Mouse (Mus musculus) left cerebral cortex, postnatal 4 days (tissue): ENCODE data around the gene Wdr11. TPM values are rescaled to one million over a fixed set of nuclear protein-coding genes. Genes with fewer than 3 reads are reported as not detected.

ENCODE experiments used
- DNase-seq: peaks from one replicate; pipeline ENCODE4 v3.0.0-alpha.2; 2022
- intact Hi-C: fragments of 180-260 bp; cut with DNase I; formaldehyde crosslinking; loops from one replicate; pipeline ENCODE4 v1.15.1; 2025
- total RNA-seq, 2 experiments: library from RNA; stranded (reverse); gene quantifications; 2 replicates each; pipeline ENCODE4 v1.2.3; 2021

Wdr11 gene
- 10 to 100 TPM; 44.0 to 44.3 TPM for total RNA-seq

DNA sequence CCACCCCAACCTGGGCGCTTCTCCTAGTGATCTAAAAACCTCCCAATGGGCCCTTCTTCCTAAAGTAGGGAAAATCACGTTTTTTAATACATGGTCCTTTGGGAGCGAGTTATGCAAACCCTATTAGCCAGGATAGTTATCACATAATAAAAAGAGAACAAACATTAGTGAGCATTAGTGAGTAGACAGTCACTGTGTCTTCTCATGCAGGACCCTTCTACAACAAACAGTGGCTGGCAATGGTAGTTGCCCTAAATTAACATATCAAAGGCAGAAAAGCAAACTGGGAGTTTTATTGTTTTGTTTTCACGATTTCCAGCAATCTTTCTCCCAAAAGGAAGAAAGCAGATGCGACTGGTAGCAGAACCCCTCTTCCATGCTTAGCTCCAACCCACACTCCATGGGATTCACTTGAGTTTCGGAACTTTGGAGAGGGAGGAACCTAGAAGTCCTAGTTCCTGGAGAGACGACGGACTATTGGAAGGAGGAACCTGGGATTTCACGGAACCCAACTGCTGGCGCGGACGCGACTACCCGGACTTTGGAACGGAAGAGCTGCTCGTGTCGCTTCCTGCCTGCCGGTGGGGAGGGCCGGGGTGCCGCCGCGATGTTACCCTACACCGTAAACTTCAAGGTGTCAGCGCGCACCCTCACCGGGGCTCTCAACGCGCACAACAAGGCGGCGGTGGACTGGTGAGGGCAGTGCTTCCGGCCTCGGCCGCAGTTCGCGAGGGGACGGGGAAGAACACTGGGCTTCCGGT is at the start of gene Wdr11:
Gene Wdr11, plus strand, starts transcription at position 493 of the 761 bp plus-strand sequence.
- intact Hi-C loops = no loop called here

DNA sequence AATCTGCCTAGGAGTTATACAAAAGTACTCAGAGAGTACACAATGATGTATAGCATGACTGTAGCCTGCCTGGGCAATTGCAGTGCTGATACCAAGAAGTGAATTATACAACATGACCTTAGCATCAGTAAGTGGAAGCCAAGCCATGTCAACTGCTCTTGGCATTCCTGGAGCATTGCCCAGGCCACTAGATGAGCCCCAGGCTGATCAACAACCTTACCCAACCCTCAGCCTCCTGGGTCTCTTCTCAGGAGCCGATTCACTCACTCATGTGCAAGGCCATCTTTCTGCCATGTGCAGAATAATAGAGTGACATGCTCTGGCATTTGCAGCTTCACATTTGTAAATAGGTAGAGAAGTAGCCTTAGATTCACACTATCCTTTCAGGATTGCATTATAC is 24.1 kb upstream of the Wdr11 start:
- intact Hi-C loops = no loop called here
- peak; percentile 23 for DNase-seq

More for the DNA sequence above, at the start of gene Wdr11:
- peak; percentile 78 for DNase-seq

DNA sequence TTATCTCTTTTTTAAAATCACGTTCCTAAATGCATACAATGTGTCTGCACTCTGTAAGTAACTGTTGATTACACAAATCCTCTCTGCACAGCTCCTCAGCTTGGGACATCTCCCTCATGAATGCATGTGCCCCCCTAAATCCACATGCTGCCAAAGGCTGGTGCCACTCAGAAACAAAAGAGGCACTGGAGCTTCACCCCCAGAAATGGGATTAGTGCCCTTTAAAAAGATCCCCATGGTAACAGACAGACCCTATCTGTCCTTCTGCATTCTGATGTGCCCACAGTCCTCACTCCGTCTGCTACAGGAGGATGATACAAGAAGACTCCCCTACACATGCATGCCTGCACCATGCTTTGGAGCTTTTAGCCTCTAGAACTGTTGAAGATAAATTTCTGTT is 23.3 kb upstream of the Wdr11 start:
- DNase-seq = peak; percentile 22
- intact Hi-C loops = no loop called here

DNA sequence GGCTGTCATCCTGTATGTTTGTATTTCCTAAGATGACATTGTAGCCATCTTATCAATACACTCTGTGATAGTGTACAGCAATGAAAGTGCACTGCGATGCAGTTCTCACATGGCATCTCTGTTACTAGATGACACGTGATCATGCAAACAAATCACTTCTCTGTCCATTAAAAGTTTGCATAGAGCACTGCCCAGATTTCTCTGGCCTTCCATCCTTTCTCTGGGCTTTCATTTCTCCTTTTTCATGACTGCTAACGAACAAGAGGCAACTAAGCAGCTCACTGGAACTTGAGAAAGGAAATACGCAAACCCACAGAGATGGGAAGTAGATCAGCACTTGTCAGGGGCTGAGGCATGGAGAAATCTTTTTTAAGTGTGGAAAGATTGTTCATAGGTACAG is 17.2 kb upstream of the Wdr11 start:
- intact Hi-C loops = no loop called here
- no peak for DNase-seq

DNA sequence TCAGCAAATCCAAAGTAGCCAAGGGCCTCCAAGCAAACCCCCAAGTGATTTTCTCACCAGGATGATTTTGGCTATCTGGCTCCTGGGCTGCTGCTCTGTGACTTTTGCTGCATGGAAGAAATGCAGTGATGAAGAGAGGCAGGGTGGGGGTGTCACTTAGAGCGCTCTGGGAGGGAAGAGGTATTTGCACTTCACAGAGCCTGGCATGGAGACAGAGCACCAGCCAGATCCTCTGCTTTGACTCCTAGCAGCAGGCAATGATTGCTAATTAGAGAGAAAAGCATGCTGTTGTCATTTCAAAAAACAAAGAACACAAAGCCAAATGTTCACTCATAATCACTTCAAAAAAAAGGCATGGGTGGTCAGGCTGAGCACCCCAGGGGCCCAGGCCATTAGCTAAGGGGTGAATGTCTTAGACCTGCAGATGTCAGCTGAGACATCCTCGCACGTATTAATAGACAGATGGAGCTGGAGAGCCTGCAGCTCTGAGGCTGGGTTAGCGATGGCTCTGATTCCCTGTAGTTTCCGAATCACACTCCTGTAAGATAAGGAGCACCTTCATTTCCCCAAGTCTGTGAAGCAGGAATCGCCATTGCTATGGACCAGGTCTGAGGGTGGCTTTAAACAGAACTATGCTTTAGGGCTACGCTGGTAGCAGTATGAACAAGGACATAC is 16.4 kb upstream of the Wdr11 start:
- intact Hi-C loops = no loop called here
- peak; percentile 42 for DNase-seq

DNA sequence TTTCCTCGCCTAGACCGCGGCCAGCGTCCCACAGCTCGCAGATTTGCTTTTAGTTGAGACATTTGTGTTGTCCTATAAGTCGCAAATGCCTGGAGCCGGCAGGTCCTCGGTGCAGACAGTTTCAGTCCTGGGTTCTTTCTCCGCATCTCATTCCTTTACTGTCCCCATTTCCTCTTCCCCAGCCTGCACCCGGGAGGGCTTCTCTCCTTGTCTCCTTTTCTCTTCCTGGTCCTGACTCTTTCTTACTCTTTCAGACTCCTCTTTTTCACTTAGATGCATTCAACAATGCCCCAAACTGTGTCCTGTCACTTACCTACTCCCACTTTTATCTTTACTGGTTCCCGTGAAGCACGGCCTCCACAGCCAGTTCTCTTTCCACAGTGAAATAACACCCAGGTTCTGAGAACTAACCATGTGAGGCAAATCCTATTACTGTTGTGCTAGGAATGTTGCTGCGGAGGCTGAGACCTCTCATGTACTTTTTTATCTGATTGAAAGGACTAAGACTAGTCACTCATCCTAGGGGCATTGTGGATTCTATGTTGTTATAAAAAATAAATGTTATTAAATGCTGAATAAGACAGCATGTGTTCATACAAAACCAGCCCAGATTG is 576 bp downstream of the Wdr11 start:
- intact Hi-C loops = no loop called here
- DNase-seq = no peak

DNA sequence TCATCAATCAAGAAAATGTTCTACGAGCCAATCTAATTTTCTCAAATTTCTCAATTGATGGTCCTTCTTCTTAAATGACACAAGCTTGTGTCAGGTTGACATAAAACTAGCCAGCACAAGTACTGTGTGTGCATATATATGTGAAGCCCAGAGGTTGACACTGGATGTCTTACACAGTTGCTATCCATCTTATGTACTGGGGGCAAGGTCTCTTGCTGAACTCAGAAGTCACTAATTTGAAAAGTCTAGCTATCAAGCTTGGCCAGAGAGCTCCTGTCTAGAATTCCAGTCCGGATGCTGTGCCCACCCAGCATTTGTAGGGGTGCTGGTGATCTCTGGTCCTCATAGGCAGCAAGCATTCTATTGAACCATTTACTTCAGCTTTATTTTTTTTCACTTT is 5.5 kb downstream of the Wdr11 start:
- DNase-seq = no peak
- intact Hi-C loops = no loop called here

DNA sequence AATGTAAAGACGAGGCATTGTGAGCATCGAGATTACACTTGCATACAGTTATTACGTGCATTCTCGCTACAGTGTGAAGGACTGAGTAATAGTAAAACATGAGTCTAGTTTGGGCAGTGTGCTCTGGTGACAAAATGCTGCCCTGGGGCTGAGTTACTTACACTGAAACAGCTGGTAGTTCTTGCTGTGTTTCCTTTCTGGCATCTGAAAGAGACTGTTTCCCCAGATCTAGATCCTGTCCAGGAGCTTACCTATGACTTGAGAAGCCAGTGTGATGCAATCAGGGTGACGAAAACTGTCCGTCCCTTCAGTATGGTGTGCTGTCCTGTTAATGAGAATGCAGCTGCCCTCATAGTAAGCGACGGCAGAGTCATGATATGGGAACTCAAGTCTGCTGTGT is 14.6 kb downstream of the Wdr11 start:
- intact Hi-C loops = no loop called here
- DNase-seq = no peak

DNA sequence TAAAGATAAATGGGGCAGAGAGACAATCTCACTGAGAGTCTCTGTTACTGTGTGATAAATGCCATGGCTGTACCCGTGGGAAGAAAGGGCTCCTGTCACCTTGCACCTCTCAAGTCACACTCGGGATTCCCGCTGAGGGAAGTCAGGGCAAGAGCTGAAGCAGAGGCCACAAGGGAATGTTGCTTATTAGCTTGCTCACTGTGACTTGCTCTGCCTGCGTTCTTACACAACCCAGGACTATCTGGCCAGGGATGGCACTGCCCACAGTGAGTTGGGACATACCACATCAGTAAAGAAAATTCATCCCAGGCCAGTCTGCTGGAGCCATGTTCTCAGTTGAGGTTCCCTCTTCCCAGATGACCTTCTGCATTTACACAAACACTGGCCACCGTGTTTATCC is 29.5 kb downstream of the Wdr11 start:
- DNase-seq = no peak
- intact Hi-C loops = no loop called here

DNA sequence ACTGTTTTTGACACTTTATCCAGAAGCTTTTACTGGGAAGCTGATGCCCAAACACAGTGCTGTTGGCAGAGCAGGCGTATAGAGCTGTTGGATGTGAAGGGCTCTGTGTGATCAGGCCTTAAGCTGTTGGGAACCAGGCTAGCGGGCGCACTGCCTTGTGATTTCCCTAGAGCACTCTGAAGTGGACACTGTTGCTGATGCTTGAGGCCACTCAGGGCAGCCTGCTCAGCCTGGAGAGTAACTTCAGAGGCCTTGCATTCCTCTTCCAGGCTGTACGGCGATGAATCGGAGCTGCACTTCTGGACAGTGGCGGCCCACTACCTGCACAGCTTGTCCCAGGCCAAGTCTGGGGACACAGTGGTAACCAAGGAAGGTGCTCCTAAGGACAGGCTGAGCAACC is 38.7 kb downstream of the Wdr11 start:
- intact Hi-C loops = no loop called here
- no peak for DNase-seq

DNA sequence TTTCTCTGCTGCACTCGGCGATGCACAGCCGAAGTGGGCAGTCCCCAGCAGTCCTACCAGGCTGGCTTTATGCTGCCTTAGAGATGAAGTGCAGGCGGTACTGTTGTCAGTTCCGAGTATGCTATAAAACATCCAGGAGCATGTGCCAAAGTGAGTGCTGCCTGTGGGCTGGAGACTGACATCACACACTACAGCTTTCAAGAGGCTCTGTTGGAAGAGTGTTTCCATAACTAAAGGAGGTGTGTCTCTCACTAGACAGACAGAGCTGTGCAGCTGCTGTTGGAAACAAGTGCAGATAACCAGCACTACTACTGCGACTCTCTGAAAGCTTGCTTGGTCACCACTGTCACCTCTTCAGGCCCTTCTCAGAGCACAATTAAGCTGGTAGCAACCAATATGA is 39.8 kb downstream of the Wdr11 start:
- no peak for DNase-seq
- intact Hi-C loops = no loop called here

DNA sequence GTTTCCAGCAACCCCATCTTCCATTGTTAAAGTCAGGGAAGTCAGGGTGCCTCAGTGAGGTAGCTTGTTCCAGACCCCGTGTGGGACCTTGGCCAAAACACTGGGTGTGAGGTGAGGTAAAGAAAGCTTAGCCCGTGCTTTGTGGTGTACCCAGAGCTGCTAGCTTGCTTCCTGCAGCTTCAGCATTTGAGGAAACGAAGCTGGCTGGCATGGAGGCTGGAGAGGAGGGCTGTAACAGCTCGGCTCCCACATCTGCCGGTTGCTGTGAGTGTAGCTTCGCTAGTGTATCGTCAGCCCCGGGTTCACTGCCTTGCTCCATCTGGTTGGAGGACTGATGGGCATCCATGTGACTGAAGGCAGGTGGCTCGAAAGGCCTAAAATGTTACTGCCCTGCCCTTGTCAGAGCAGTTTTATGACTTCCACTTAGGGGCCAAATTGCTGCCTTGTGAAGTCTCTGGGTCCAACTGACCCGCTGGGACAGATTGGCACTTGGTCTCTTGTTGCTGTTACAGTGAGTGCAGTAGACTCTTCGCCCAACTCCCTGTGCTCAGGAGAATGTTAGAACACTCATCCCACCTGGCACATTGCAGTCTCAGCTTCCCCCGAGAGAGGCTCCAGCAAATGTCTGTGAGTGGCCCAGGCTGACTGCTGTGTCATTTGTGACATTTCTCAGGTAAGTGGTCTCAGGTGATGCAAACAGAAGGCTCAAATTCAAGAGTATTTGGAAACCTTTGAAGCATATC is 44.4 kb downstream of the Wdr11 start:
- intact Hi-C loops = no loop called here
- no peak for DNase-seq

DNA sequence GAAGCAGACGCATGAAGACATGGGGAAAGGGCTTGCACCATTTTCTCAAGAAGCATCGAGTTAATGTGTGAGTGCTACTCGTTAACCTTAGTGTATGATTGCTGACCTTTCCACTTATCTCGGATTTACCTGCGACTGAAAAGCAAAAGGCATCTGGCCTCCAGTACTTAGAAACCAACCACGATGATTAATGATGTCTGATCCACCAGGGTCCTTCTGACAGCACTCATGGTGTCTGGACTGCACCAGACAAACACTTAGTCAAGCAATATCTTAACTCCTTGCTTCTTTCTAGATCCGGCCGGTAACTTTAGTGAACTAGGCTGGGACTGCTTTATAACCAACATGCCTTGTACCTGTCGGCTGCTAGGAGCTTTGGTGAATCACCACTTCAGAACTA is 45.3 kb downstream of the Wdr11 start:
- intact Hi-C loops = no loop called here
- DNase-seq = no peak

DNA sequence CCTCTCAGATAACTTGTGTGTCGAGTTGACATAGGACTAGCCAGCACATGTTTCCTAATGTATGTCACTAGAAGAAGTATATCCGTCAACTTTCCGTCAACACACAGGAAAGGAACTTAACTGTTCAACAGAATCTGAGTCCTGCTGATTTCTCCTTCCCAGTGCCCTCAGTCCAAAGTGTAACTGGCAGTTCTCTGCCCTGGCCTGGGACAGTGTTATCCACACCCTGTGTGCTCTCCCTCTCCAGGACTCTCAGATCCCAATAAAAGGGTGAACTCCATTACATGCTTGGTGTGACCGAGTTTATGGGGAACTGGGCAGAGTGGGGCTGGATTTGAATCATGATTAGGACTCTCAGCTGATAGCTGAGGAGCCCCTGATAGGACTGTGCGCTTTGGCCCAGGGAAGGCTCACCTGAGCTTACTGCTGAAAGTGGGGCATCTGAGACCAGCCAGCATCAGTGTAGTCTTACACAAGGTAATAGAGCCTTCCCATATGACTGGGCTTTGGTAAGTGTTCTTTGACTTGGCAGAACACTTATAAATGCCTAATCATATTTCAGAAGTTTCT is 46.3 kb downstream of the Wdr11 start:
- intact Hi-C loops = no loop called here
- no peak for DNase-seq

DNA sequence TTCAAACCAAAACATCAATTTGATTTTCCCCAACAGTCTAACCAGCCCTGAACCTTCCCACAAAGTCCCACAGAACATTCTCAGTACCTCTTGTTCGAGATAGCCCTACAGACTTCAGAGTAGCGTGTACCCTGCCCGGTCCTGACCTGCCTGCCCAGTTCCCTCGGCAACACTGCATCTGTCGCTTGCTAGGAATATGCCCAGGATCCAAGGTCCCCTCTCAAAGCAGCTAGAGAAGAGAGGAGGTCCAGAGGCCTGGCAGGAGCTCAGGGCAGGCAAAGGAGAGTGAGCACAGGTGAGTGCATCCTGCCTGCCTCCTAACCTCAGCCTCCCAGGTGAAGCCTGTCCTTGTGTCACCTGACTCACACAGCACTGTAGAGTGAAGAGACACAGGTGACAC is 47.3 kb downstream of the Wdr11 start:
- DNase-seq = no peak
- intact Hi-C loops = no loop called here

DNA sequence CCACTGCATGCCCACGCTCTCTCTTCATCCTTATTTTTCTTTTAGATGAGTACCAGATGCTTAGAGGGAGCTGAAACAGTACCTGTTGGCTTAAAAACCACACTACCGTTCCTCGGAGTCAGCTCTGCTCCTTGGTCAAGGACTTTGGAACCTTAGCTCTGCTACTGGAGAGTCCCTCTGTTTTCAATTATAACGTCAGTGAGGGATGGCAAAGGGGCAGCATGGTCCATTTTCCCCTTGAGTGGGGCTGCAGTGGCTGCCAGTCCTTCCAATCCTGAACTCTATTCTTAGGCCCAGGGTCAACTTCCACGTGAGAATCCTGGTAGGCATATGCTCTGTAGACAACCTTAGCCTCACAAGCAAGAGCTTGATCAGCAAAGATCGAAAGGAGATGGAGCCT is 48.2 kb downstream of the Wdr11 start:
- intact Hi-C loops = no loop called here
- no peak for DNase-seq

DNA sequence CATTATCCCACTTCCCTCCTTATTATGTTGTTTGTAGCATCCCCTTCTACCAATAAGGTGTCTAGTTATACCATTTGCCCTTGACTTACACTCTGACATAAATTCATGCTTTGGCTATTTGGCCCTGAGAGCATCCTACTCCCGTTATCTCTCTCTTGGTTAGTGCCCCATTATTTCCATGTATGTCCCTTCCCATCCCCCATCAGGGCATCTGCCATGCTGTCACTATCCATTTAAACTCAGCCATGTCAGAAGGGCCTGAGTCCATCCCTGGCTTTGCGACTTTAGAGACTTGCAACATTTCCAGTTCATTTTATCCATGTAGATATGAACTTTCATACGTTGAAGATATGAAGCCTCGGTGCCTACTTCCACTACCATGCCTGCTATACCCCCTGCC is 51.6 kb downstream of the Wdr11 start:
- no peak for DNase-seq
- intact Hi-C loops = no loop called here

DNA sequence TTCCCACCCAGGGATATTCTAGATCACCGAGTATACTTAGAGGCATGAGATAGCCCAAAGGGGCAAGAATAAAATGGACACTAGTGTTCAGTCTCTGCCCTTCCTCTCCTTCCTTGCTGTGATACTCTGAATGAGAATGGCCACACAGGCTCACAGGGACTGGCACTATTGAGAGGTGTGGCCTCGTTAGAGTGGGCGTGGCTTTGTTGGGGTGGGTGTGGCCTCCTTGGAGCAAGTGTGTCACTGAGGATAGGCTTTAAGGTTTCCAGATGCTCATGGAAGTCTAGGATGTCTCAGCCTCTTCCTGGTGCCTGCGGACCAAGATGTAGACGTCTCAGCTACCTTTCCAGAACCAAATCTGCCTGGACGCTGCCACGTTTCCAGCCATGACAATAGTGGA is 56.1 kb downstream of the Wdr11 start:
- no peak for DNase-seq

DNA sequence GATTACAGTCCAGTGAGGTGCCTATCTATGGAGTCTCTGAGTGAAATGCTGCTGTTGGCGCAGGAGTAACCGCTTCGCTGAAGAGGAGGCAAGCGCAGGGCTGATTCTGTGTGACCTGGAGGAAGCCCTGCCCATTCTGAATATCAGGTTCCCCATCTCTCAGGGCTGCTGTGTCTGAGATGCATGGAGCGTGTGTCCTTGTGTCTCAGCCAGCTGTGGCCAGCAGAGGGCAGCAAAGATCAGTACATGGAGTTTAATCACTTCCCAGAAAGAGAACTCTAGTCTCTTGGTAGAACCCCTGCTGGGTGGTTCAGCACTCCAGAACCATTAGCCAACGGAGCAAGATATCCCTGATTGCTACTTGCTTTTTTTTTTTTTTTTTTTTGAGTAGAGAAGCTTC is 57.3 kb downstream of the Wdr11 start:
- DNase-seq = peak; percentile 92
- intact Hi-C loops = loop anchor here (5.0 kb wide), 1 partner anchor 1913 kb away; the partner anchor contains the start of gene Bub3

More for the DNA sequence above, 56.1 kb downstream of the Wdr11 start:
- intact Hi-C loops = loop anchor here (5.0 kb wide), 1 partner anchor 1915 kb away; the partner anchor contains the start of gene Bub3

DNA sequence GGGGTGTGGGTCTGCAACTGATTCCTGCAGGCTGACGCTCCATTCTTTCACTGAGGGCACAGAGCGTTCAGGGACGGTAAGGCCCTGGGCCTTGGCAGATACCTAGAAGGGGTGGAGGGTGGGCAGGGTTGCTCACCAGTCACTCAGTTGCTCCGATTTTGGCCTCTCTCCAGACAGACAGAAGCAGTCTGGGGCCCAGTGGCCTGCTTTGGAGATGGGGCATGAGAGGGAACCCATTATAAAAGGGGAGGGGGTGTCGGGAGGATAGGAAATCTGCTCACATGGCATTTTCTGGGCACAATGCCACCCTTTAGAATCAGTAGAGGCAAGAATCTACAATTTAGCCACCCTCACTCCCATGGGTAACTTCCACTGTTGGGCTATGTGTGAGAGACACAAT is 59.1 kb downstream of the Wdr11 start:
- DNase-seq = peak; percentile 57
- intact Hi-C loops = loop anchor here (5.0 to 10.0 kb wide), 2 partner anchors 612 to 734 kb away; no protein-coding TSS in a partner anchor

DNA sequence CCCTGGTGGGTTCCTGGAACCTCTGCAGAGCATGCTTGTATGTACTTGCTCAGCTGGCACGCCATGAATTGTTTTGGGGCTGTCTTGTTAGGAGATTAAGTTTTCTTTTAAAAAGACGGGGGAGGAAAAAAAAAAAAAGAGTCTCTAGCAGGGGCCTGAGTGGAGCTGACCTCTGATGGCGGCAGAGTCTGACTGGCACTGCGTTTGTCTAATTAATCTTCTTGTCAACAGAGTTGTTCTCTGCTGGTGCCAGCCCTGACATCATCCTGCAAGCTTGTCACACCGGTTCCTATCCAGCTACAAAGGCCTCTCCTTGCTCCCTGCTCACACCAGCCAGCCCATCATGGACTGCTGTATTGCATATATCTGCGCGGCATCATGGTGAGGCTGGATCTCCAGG is 60.1 kb downstream of the Wdr11 start:
- intact Hi-C loops = loop anchor here (2.0 to 10.0 kb wide), 3 partner anchors 611 to 825 kb away; no protein-coding TSS in a partner anchor
- DNase-seq = no peak
